Mouse (Mus musculus): Measurements from ENCODE around the gene Gpat2.

DNA sequence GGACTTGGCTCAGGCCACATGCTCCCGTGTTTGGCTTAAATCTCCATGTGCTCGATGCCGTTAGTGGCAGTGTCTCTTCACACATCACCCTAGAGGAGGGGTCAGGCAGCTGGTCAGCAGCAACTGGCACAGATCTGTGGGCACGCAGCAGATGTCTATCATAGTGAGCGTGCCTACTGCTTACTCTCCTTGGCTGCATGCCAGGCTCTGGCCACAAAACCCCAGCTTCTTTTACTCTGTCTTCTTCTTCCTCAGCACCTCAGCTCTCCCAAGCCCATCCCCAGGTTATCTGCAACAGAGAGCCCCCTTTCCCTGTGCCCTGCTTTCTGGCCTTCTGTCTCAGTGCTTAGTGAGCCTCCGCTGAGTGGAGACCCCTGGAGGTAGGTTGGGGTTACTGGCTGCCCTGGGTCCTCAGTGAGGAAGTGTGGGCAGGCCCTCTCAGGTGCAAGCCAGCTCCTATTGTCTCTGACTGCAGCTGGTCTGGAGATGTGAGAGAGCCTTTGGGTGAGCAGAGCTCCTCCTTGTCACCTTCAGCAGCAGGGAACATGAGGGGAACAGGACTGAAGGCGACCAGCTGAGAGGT, 49.1 kb upstream of the Gpat2 start:
- TF ChIP-seq CTCF (IDR thresholded peaks at IDR 0.05; ENCODE audit: extremely low read depth, insufficient read length, insufficient replicate concordance, low read depth, low read length) (no peak), POLR2A (IDR thresholded peaks at IDR 0.05; ENCODE audit: low read depth, low read length) (no peak)

All from small intestine, adult 2 months (tissue).